Mouse (Mus musculus) neural tube, embryonic 10.5 days (tissue): ENCODE results near the gene Ankrd53.

ENCODE experiments used
- DNase-seq: peaks from one replicate; pipeline ENCODE4 v3.0.0-alpha.2; 2017; ENCODE audit warnings: low spot score; ENCODE audit errors: extremely low spot score

The Ankrd53 gene

DNA sequence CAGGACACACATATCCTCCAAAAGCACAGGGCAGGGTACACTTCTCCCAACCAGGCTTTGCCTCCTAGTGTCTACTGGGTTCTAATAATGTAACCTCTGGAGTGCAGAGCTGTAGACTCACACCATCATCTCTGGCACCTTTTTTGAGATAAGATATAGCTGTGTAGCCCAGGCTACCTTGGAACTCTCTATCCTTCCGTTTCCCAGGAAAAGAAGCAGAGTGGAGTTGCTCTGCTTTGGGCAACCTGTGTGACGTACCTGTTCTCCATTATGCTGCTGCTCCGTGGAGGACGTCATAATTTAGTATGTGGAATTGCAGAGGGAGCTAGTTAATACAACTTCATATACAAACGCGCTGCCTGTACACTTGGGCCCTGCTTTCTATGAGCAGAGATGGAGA lies at the start of gene Ankrd53:
Gene Ankrd53 (plus strand): TSS at position 301 of the 400 bp plus-strand sequence.
- no peak for DNase-seq

DNA sequence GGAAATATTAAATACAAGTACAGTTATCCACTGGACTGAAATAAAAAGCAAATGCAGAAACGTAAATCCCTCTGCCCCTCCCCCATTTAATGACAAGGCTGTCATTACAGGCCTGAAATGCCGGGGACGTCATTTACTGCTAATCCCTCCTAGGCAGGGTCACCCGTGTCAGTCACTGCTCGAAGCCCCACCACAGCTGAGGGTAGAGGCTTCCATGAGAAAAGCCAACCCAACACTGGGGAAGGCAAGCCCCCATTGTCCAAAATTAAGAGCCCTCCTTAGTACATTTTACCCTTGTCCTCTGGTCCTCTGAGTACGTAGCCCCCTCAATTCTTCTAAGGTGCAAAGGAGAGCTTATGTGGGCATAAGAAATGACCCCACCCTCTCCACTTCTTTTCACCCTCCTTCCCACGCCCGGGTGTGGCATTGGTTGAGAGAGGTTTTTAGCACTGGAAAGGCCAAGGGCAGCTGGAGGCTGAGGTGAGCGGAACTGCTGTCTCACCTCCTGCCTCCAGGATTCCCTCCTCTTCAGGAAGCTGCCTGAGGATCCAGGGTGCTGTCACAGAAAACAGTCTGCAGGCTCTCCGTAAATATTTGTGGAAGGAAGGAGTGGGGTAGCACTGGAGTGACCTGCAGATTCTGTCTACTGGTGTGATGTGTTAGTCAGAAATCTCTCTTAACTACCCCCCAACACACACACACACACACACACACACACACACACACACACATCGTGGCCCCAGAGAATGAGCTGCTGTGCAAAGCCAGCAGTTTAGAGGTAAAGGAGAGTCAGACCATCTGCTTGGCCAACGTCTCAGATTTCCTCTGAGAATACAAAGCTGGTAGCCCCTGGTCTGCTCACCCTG lies 48.9 kb upstream of the Ankrd53 start:
- peak; percentile 58 for DNase-seq

DNA sequence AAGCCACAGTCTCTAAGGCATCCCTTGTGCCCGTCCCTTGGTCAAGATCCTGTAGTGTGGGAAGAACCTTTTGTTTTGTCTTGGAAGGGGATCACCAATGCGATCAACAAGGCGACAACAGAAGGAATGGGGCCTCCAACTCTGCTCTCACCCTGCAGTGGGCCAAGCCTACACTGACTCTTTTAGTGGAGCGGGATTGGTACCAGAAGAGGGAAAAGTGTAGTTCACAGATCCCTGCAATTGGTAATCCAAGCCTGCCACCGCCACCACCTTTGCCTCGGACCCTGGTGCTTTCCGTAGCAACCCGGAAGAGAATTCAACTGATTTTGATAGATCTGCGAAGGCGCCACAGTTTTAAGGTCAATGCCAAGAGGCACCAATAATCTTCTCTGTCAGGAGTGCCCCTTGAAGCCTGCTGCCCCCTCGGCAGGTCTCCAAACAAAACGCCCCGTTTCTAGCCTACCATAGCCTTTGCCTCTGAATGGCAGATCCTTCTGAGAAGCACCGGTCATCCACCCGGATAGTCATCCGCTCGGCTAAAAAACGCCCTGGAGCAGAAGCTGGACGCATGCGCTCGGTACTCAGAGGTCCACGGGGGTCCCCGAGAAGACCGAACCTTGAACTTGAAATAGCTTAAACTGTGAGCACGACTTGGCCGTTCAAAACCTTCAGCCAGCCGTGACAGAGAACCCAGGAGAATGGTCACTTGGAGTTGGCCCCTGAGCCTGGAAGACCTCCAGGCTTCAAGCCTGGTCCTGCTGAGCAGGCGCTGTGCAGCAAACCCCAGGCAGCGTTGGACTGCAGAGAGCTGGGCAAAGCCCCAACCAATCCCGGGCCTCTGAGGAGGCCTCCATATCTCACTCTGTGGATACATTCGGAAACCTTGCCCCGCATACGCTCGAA lies 48.0 kb upstream of the Ankrd53 start:
- no peak for DNase-seq

DNA sequence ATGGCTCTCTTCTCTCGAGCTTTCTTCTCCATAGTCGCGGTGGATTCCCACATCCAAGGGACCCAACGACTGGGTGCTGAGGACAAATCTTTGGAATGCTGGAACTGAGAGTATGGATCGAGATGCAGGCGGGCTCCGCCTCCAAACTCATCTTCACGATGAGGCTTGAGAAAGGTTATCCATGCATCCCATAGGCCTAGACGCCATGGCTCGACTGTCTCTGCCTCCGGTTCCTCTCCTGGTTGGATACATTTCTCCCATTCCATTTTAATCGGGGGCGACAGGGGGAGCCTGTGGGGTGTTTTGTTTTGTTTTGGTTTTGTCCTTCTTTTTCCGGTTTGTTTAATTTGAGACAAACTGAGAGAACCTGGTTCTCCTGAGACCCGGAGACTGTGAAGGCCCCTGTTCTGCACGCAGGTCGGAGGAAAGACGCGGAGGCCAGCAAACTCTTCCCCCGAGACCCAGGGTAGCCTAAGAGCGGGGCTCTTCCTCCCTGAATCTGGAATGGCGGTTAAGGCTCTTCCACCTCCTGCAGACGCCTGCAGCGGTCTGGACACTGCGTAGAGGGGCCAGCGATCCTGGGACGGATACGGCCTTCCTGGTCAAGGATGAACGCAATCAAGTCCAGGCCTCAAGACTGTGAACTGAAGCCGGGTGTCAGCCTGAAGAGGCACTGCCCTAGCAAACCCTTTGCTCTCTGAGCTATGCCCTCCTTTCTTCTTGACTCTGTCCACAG lies 46.8 kb upstream of the Ankrd53 start:
- DNase-seq: peak; percentile 65

DNA sequence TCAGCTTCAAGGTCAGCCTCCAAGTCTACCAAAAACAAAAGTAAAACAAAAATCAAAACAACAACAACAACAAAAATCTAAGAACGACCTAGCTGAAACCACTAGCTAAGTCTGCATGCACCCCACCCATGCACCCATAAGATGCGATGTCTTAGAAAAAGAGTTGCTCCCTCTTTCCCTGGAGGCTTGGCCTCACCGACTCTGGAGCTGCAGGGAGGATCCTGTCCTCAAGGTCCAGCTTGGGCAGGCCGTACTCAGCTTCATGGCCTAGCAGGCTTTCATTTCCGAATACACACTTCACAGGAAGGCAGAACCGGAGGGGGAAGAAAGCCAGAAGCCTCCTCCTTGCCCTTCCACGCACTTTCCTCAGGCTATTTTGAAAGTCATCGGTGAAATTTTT lies 45.4 kb upstream of the Ankrd53 start:
- peak; percentile 55 for DNase-seq

DNA sequence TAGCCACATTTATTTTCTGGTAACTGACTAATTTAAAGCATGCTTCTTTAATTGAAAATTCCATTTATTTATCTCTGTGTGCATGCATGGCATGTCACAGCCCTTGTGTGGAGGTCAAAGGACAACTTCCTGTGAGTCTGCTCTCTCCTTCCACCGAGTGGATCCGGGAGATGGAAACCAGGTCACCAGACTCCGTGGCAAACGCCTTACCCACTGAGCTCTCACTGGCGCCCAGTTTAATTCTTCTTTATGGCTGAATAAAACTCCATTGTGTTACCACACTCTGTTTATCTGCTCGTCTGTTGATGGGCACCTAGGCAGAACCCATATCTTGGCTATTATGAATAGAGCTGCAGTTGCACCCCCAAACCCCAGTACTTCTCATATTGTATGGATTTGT lies 39.9 kb upstream of the Ankrd53 start:
- DNase-seq: no peak

DNA sequence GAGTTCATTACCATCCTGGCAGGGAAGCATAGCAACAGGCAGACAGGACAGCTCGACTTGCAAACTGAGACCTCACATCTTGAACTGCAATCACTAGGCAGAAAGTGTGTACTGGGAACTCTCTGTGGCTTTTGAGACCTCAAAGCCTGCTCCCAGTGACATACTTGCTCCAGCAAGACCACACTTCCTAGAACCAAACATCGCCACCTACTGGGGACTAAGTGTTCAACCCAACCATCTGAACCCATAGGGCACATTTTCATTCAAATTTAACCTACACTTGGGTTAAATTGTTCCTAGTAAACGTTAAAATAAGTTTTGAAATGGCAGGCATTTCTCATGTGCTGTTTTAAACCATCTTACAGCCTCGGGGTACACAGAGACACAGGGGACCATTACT lies 35.3 kb upstream of the Ankrd53 start:
- DNase-seq: no peak

DNA sequence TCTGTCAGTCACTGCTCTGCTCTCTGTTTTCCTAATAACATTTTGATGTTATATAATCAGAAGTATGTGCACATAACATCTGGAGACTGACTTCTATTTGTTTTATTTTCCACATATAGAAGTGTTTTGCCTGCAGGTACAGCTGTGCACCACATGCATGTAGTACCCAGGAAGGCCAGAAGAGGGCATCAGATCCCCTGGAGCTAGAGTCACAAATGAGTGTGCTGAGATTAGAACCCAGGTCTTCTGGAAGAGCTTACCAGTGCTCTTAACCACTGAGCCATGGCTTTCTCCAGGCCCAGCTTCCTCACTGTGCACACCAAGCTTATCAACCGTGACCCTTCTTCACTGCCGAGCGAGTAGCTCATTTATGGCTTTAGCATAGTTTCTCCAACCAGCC lies 34.0 kb upstream of the Ankrd53 start:
- peak; percentile 46 for DNase-seq

DNA sequence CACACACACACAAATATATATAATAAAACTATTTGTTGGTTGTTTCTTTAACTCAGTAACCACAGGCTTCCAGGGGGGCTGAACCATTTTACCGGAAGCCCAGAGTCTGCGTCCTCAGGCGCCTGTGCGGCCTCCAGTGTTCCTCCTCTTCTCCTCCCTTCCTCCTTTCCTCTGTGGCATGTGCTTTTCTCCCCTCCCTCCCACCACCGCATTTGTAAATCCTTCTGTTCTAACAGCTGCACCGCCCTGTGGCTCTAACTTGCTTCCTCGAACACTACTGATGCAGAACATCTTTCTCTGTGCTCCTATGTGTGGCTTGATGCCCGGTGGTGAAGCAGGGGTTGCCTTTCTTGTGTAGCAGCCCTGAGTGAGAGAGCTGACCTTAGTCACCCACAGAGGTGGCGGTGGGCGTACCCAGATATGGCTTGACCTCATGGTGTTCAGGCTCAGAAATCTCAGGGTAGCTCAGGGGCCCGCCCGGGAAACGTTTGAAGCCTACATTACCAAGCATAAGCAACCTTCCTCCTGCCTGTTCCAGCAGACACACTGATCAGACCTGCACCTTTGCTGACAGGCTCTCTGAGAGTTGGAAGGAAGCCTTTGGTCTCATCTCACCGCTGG lies 33.0 kb upstream of the Ankrd53 start:
- no peak for DNase-seq

DNA sequence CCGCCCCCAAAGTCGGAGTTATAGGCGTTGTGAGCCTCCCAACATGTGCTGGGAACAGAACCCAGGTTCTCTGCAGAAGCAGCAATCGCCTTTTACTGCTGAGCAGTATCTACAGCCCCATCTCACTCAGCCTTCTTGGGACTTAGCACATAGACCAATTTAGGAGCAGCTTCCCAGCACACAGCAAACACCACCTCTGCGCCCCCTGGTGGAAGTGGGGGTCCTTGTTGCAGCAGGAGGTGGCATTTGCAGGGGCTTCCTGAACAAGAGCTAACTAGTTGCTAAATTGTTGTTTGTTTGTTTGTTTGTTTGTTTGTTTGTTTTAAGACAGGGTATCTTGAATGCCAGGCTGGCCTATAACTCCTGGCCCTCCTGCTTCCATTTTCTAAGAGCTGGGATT lies 31.3 kb upstream of the Ankrd53 start:
- DNase-seq: peak; percentile 71

DNA sequence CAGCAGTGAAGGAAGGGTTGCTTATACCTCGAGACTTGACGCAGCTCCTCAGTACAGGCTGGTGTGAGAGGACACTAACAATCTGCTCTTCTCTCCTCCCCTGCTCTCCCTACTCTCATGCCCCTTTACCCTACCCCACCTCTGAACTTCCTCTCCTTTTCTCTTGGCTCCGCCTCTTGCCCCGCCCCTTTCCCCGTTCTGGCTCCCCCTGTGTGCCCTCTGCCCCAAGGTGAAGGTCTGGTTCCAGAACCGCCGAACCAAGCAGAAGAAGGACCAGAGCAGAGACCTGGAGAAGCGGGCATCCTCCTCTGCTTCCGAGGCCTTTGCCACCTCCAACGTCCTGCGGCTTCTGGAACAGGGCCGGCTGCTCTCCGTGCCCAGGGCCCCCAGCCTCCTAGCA lies 25.1 kb upstream of the Ankrd53 start:
- no peak for DNase-seq

DNA sequence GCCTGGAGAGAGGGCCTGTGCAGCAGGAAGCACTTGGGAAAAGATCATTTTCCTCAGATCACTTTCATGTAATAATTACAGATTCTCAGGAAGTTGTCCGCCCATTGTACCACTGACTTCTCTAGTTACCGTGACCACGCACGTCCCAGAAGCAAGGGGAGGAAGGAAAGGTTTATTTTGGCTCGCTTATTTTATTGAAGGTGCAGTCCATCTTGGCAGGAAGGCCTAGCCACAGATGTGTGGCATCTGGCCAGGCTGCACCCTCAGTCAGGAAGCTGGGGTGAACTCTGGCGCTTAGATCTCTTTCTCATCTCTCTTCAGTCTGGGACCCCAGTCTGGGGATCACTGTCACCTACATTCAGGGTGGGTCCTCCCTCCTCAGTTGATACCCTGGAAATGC lies 23.8 kb upstream of the Ankrd53 start:
- DNase-seq: no peak

DNA sequence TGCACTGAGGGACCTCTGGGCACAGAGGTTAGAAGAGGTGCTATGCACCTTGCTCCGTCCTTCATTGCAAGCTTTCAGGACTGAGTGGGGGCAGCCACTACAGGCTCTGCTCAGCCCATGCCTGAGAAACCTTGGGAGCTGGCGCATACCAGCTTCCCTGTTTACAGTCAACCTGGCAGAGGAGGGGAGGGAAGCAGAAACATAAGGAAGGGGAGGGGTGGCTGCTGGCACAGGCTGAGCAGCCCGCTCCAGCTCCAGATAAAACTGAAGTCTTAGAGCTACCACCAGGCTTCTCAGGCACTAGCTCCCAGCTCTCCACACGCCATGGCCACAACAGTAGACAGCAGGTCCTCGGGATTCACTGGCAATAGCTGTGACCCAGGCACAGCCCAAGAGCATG lies 19.7 kb upstream of the Ankrd53 start, which contains the start of gene Atp6v1b1:
Gene Atp6v1b1 (plus strand): TSS at position 230 of the 400 bp plus-strand sequence.
- no peak for DNase-seq

DNA sequence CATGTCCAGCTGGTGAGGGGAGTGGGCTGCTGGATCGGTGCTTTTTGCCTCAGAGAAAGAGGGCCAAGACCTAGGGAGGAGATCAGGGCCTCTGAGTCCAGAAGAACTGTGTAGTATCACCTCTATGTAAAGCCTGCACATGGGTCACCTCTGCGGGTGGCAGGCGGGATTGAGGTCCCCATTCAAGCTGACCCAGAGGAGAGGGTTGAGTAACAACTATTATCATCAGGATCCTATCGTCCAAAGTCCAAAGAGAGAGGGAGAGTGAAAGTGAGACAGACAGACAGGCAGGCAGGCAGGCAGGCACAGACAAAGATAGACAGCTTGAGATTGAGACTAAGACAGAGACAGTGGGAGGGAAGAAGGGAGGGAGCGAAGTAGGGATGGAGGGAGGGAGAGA lies 19.2 kb upstream of the Ankrd53 start:
- no peak for DNase-seq

DNA sequence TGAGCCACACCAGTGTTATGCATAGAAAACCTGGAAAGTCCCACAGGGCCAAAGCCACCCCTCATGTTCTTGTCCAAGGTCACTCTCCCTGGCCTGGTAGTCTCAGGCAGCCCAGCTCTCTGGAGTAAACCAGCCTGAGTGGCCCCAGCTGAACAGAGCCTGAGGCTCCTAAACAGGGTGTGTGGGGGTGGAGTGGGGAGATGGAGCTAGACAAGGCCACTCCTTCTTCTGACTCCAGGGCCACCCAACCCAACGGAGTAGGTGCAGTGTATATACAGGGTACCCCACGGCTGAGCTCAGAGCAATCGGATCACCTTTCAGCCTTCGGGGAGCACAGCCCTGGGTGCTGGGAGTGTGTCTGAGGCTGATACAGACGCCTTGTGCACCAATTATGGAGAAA lies 18.3 kb upstream of the Ankrd53 start:
- no peak for DNase-seq

DNA sequence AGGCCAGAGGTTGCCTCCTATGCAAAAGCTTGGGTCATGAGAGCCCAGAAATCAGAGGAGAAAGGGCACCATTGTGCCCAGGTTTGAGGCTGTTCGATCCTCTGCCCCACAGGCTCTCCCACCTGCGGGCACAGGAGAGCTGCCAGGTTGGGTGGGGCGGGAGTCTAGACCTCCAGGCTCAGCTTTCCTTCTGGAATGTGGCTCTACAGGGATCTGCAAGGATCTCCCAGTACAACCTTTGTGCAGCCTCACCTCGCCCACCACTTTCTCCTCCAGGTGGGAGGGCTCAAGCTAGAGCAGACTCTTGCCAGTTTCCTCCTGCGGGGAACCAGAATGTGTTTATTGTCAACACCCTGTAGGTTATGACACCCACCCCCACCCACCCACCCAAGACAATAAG lies 17.9 kb upstream of the Ankrd53 start:
- DNase-seq: no peak

DNA sequence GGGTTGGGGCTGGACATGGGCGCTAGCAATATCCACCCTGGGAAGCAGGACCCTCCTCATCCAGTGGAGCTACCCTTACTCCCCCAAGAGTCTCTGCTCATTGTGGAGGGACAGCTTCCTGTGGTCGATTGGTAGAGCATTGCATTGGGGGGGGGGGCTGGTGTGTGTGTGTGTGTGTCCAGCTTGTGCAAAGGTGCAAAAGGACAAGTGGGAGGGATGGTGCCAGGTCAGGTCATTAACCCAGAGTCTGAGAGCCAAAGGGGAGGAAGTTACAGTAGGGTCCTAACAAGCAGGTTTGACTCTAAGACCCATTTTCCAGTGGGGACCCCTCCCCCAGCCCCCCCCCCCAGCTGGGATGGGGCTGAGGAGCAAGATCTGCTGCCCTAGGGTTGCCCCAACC lies 17.0 kb upstream of the Ankrd53 start:
- DNase-seq: no peak

DNA sequence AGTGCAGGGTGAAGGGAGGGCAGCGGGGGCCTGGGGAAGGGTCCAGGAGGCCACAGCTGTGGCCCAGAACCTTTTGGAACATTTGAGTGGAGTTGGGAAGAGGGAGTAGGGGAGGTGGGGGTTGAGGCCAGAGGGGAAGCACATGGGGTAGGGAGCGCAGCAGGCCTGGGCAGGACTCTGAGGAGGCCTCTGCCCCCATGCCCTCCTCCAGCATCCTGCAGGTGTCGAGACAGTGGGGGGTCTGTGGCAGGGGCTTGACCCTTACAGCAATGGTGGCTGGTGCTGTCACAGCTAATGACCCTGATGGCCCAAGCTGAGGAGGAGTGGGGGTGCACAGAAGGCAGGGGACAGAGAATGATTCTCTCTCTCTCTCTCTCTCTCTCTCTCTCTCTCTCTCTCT lies 13.2 kb upstream of the Ankrd53 start:
- DNase-seq: no peak

DNA sequence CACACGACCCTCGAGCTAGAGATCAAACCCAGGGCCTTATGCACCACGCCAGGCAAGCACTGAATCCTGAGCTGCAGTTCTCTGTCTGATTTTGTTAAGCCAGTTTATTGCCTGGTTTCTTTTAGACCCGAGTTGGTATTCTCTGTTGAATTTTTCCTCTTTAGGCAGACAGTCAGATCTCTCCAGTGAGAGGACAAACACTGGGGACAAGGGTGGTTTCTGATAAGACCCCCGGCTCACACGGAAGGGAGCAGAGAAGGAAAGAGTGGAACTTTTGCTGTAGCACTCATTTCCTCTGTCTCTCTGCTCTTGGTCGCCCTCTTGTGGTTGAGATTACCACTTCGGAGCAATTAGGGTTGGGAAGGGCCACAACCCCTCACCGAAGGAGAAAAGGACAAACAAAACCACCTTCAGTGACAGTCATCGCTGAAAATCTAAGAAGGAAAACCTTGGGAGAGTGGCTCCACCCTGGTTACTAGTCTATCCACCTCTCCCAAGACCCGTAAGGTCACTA lies 12.2 kb upstream of the Ankrd53 start:
- peak; percentile 77 for DNase-seq

DNA sequence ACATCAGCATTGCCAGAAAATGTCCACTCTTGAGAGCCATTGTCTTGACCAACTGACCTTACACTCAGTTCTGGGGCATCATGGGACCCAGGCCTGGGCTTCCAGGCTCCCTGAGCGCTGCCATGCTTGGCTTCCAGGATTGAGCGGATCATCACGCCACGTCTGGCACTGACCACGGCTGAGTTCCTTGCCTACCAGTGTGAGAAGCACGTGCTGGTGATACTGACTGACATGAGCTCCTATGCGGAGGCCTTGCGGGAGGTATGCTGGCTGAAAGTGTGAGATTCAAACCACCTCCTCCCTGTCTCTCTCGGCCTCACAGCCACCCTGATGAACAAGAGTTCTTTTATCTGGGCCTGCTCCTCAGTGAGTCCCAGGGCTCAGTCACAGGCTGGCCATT lies 6.4 kb upstream of the Ankrd53 start:
- no peak for DNase-seq

DNA sequence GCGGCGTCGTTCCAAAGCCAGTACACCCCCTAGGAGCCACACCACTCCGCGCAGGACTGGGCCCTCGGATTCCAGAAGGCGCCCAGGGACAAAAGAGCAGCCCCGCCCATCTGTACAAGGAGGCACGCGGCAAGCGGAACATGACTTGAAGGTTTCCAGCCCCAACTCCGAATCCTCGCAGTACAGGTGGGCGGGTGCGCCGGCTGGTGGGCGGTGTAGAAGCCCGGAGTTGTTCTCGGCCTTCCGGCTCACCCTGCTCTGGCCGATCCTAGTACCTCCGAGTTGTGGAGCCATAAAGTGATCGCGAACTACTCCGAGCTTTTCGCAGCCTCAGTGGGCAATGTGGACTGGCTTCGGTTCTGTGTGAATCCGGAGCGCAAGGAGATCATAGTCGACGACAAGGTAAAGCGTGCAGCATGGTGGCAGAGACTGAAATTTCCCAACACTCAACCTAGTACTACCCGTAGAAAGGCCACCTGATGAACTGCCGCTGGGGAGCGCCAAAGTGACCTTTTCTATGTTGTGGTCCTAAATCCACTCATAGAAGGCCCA lies 512 bp downstream of the Ankrd53 start:
- peak; percentile 56 for DNase-seq
